Mouse (Mus musculus) spleen, adult 12 weeks (tissue): ENCODE data around the gene Gm48551.
A peak's percentile ranks its signal among the peaks of the same experiment; 100 is the strongest.

Experiments
- DNase-seq: peaks from one replicate; pipeline ENCODE4 v3.0.0; 2022; ENCODE audit warnings: low spot score

Gm48551 gene

GRCm38 (mm10) chr10:81430831-81431525, 46.7 kb downstream of the Gm48551 start:
- DNase-seq, result no peak

GRCm38 (mm10) chr10:81431526-81432168, 47.4 kb downstream of the Gm48551 start:
- no peak for DNase-seq

DNA sequence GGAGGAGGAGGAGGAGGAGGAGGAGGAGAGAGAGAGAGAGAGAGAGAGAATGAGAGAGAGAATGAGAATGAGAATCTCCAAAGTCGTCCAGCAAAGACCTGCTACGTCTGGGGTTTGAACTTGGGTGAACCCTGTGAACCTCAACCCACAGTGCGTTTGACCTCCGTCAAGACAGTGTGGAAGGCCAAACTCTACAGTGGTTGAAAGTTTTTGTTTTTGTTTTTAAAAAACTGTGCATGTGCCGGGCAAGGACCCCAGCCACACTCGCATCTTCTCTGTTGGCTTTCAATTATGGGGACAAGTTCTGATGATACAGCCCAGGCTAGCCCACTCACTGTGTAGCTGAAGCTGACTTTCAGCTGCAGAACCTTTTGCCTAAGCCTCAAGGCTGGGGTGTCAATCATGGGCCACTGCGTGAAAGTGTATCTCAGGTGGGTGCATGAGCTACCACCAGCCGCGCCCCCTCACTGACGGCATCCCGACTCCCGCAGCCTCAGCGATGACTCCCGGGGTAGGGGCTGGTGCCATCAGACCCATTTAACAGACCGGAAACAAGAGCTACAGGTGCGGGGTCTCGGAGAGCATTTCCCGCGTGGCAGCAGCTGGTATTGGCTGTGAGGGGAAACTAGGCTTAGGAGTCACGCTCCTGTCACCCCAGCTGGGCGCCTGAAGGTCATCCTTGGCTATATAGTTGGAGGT, 48.1 kb downstream of the Gm48551 start:
- DNase-seq, result no peak

DNA sequence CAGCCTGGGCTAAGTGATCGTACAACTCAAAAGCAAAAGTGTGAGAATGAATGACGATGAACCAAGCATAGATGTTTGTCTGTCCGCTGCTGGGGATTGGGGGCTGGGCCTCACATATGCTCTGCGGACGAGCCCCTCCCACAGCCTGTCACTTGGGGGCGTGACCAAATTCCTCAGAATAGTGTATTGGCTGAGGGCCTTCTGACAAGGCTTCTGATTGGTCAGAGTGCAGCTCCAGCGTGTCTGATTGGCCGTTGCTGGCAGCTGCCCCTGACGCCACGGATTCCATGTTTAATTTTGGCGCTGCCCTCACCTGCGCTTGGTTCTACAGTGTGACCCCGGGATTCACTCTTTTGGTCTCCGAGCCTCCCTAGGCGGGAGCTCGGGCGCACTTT, 48.6 kb downstream of the Gm48551 start:
- DNase-seq, result peak; percentile 83

- DNase-seq, result peak; percentile 53
Measured at GRCm38 (mm10) chr10:81433541-81434289, 49.4 kb downstream of the Gm48551 start.

DNA sequence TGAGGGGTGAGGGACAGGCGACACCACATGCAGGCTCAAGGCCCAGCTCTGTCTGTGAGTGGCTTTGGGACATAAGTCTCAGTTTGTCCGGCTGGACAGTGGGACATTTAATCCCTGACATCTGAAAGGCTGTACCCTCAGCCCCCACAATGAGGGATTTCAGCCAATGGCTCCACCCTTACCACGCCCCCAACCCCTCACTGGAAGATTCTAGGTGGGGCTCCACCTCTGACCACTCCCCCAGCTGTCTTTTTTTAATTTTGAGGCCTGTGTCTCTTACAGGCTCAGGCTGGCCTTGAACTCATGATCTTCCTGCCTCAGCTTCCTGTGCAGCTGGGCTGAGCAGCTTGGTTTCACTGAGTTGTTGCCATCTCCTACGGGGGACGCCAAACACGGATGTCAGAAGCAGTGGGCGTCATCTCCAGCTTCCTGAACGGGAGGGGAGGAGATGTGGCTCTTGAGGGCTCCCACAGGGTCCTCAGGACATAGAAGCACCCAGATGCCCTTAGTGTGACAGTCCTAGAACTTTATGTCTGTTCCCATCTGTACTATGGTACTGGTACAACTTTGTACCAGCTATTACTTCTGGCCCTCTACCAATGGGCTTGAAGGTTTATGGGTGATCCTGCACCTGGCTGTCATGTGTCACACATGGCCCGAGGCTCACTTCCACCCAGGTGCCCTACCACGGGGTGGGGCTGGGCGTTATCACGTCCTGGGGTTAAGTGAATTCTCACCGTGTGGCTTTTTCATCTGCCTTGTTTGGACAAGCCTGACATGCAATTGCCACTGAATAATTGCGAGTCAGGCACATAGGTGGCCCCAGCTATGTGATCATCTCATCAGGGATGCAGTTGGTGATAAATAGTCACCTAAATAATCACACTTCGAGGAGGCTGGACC, 50.3 kb downstream of the Gm48551 start:
- DNase-seq, result no peak

DNA sequence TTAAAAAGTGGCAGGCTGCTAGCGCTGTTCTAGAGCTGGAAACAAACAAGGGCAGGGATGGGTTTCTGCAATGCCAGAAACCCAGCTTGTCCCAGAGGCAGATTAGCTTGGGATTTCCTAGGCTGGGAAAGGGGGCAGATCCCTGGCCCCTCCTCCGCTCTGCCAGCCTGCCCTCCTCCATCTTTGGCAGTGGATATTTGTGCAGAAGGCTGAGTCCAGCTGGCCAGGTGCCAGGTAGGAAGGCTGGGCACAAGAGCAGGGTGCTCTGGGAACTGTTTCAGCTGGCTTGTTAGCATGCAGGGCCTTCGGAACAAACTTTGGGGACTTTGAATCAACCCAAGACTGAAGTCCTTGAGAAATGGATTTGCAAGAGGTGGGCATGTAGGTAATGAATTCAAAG, 51.2 kb downstream of the Gm48551 start:
- no peak for DNase-seq

DNA sequence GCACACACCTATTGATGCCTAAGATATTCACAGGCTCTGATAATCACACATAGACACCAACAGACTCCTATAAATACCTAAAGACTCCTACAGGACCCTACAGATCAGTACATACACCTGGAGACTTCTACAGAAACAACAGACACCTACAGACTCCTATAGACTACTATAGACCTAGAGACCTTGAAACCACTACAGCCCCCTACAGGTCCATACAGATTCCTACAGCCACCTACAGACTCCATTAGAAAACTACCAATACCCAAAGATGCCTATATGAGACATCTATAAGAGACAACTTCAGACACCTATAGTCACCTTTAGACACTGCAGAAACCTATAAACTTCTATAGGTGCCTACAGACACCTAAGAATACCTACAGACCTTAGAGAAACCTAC, 56.8 kb downstream of the Gm48551 start:
- no peak for DNase-seq
